Mouse (Mus musculus) hindbrain, postnatal 0 days (tissue): ENCODE results near the gene Nprl3. TPM values are rescaled to one million over a fixed set of nuclear protein-coding genes. Genes with fewer than 3 reads are reported as not detected.
"Not testable (repeated sequence)": the region's sequence is repeated elsewhere in the genome, so short reads cannot be mapped to it uniquely, and the experiment has no call there.

Experiments
- ATAC-seq: fragments of 200-750 bp; cut with Nextera tagmentation; 2 replicates; pipeline ENCODE4 v1.8.0; 2017; ENCODE audit warnings: mild to moderate bottlenecking, moderate TSS enrichment, moderate library complexity
- DNase-seq: peaks from one replicate; pipeline ENCODE4 v3.0.0-alpha.2; 2015; ENCODE audit warnings: low spot score
- H3K27ac ChIP-seq: fragments of 300-500 bp; sonication (generic); 2 replicates; pipeline ENCODE4 v1.5.1; 2014; ENCODE audit warnings: mild to moderate bottlenecking
- H3K27me3 ChIP-seq: fragments of 300-500 bp; sonication (generic); 2 replicates; pipeline ENCODE4 v1.6.1; 2014; ENCODE audit warnings: low read length, mixed read lengths; ENCODE audit not compliant: insufficient read depth
- H3K36me3 ChIP-seq: fragments of 300-500 bp; sonication (generic); 2 replicates; pipeline ENCODE4 v1.6.1; 2014; ENCODE audit warnings: low read length, mixed read lengths; ENCODE audit not compliant: insufficient read depth
- H3K4me1 ChIP-seq: fragments of 300-500 bp; sonication (generic); 2 replicates; pipeline ENCODE4 v1.6.1; 2014; ENCODE audit warnings: antibody characterized with exemption, low read length, mixed read lengths; ENCODE audit not compliant: insufficient read depth
- H3K4me2 ChIP-seq: fragments of 300-500 bp; sonication (generic); 2 replicates; pipeline ENCODE4 v1.6.1; 2014; ENCODE audit warnings: low read depth, mild to moderate bottlenecking, low read length, moderate library complexity, mixed read lengths
- H3K4me3 ChIP-seq: fragments of 300-500 bp; sonication (generic); 2 replicates; pipeline ENCODE4 v1.5.1; 2014; ENCODE audit warnings: low read length
- H3K9ac ChIP-seq: fragments of 300-500 bp; sonication (generic); replicated peaks from 2 replicates; pipeline ENCODE4 v1.6.1; 2014; ENCODE audit warnings: mild to moderate bottlenecking, low read length, moderate library complexity, mixed read lengths
- H3K9me3 ChIP-seq: fragments of 300-500 bp; sonication (generic); 2 replicates; pipeline ENCODE4 v1.6.1; 2016; ENCODE audit warnings: low read length, mixed read lengths
- CTCF ChIP-seq: IDR thresholded peaks from 2 replicates; pipeline ENCODE4 v1.5.1; 2016; ENCODE audit warnings: antibody characterized with exemption, control low read depth, low read depth
- WGBS: fragments of 180-500 bp; shearing (Covaris S2); extraction: QIAGEN DNeasy Blood & Tissue Kit; methylation state at CpG from one replicate; pipeline ENCODE4 v1.1.7; 2014; 5-methylcytosine and 5-hydroxymethylcytosine counted together
- polyA plus RNA-seq: library from polyadenylated mRNA; unstranded; fragments of >200 nt; fragmentation: Nextera tagmentation; extraction: Ambion mirVana; gene quantifications from 2 replicates; pipeline ENCODE4 v1.2.1, GENCODE M21; 2015
- total RNA-seq: library from RNA; depleted of rRNA; stranded (reverse); fragments of >200 nt; gene quantifications from 2 replicates; pipeline ENCODE4 v1.2.3, GENCODE M21; 2014

Gene Nprl3
- total and polyA plus RNA-seq, 2 experiments from 2014 or later = 39.2 to 53.0 TPM

GRCm38 (mm10) chr11:32287493-32287825 is 20.0 kb upstream of the Nprl3 start:
- 0 out of 2 replicates have a peak, but pooled peaks have one; percentile 19 for ATAC-seq

GRCm38 (mm10) chr11:32286695-32287492 is 19.4 kb upstream of the Nprl3 start, which contains the start of gene Hbq1b:
Hbq1b (plus strand) TSS chr11:32286965.
- 22% methylated on average over 30 of the region's 33 CpGs for WGBS

More at GRCm38 (mm10) chr11:32287493-32287825, 20.0 kb upstream of the Nprl3 start:
- Histone ChIP-seq H3K9ac (no peak overlapping the region), H3K4me3 (no peak overlapping the region), H3K9me3 (no peaks in the 10 kb centered on the region), H3K27me3 (no peaks in the 10 kb centered on the region), H3K36me3 (no peaks in the 10 kb centered on the region), H3K27ac (no peak overlapping the region), H3K4me1 (no peaks in the 10 kb centered on the region), H3K4me2 (peak overlapping the region; percentile 49; the same call in 1 of the 2 replicates)
- 72% methylated on average over 9 of the region's 9 CpGs for WGBS
- no peak for TF ChIP-seq CTCF
- no peak for DNase-seq

GRCm38 (mm10) chr11:32285887-32286286 is 18.4 kb upstream of the Nprl3 start:
- not testable (repeated sequence) for H3K4me2 ChIP-seq, ATAC-seq, H3K4me3 ChIP-seq, H3K9me3 ChIP-seq, H3K27ac ChIP-seq, H3K27me3 ChIP-seq, H3K4me1 ChIP-seq, H3K36me3 ChIP-seq, DNase-seq, H3K9ac ChIP-seq
- peak; percentile 5; the same call in 1 of the 2 replicates for TF ChIP-seq CTCF

More at GRCm38 (mm10) chr11:32286695-32287492, 19.4 kb upstream of the Nprl3 start, which contains the start of gene Hbq1b:
- not testable (repeated sequence) for H3K36me3 ChIP-seq, H3K27ac ChIP-seq, H3K4me1 ChIP-seq, H3K9me3 ChIP-seq, H3K9ac ChIP-seq, H3K27me3 ChIP-seq
- ATAC-seq = peak; percentile 78
- Histone ChIP-seq H3K4me3 (peak within 1 kb of the TSS; percentile 19; the same call in 1 of the 2 replicates), H3K4me2 (peak within 1 kb of the TSS; percentile 49)
- peak; percentile 86 for TF ChIP-seq CTCF
- peak; percentile 74 for DNase-seq

GRCm38 (mm10) chr11:32285031-32285775 is 17.7 kb upstream of the Nprl3 start:
- H3K4me1 ChIP-seq = no peaks in the 10 kb centered on the region
- H3K9ac ChIP-seq = no peak overlapping the region
- no peaks in the 10 kb centered on the region for H3K9me3 ChIP-seq
- no peak overlapping the region for H3K27ac ChIP-seq
- DNase-seq (no peak), ATAC-seq (no peak)
- H3K4me3 ChIP-seq = no peak overlapping the region
- 86% methylated on average over 7 of the region's 7 CpGs for WGBS
- no peak overlapping the region for H3K4me2 ChIP-seq
- TF ChIP-seq CTCF = no peak
- H3K36me3 ChIP-seq = no peaks in the 10 kb centered on the region
- no peaks in the 10 kb centered on the region for H3K27me3 ChIP-seq

- ATAC-seq, H3K27ac ChIP-seq, H3K4me1 ChIP-seq, H3K4me2 ChIP-seq, DNase-seq, H3K4me3 ChIP-seq, H3K27me3 ChIP-seq, H3K36me3 ChIP-seq, H3K9me3 ChIP-seq, H3K9ac ChIP-seq: not testable (repeated sequence)
- WGBS = 57% methylated on average over 2 of the region's 2 CpGs
These were observed 17.1 kb upstream of the Nprl3 start for GRCm38 (mm10) chr11:32284582-32284981.

GRCm38 (mm10) chr11:32283091-32283777 is 15.7 kb upstream of the Nprl3 start, which contains the start of gene Hba-a1:
Hba-a1 (plus strand) TSS chr11:32283511.
- 63% methylated on average over 1 of the region's 5 CpGs for WGBS

More at GRCm38 (mm10) chr11:32283091-32283777, 15.7 kb upstream of the Nprl3 start, which contains the start of gene Hba-a1:
- not testable (repeated sequence) for DNase-seq, H3K9ac ChIP-seq, ATAC-seq, H3K27ac ChIP-seq, H3K27me3 ChIP-seq, H3K4me2 ChIP-seq, H3K9me3 ChIP-seq, H3K36me3 ChIP-seq, H3K4me3 ChIP-seq, H3K4me1 ChIP-seq
